Mouse (Mus musculus): ENCODE data around the gene Cxcl2.

- no peak for TF ChIP-seq POLR2A (IDR thresholded peaks at IDR 0.05; ENCODE audit: low read depth, low read length)
- no peak for TF ChIP-seq CTCF (IDR thresholded peaks at IDR 0.05; ENCODE audit: borderline replicate concordance, insufficient read depth, low read length)
These were observed 27.0 kb upstream of the Cxcl2 start for GRCm38 (mm10) chr5:90876471-90877172.
